Mouse (Mus musculus): ENCODE results near the gene Sf3b2. TPM values are rescaled to one million over a fixed set of nuclear protein-coding genes. Genes with fewer than 3 reads are reported as not detected.
"Not testable (repeated sequence)": the region's sequence is repeated elsewhere in the genome, so short reads cannot be mapped to it uniquely, and the experiment has no call there.

Gene Sf3b2
- polyA plus RNA-seq, 1 experiment from 2014 or later, result 326 TPM

- no peaks in the 10 kb centered on the region for H3K27me3 ChIP-seq (ENCODE audit: control insufficient read depth, insufficient read depth, low read depth, low read length)
- no peaks in the 10 kb centered on the region for H3K9me3 ChIP-seq (replicated peaks; ENCODE audit: control insufficient read depth, low read length, poor library complexity, severe bottlenecking)
- ATAC-seq, result no peak
- H3K4me2 ChIP-seq (ENCODE audit: low read length), result no peak overlapping the region
- H3K4me1 ChIP-seq (ENCODE audit: control insufficient read depth, insufficient read depth, low read length), result peaks cover 27% of the 10 kb centered on the region
- H3K4me3 ChIP-seq (ENCODE audit: low read depth, low read length), result no peak overlapping the region
- no peaks in the 10 kb centered on the region for H3K36me3 ChIP-seq (ENCODE audit: control insufficient read depth, insufficient read depth, low read length)
- H3K27ac ChIP-seq (ENCODE audit: low read length), result no peak overlapping the region
- H3K9ac ChIP-seq (ENCODE audit: low read depth, low read length), result no peak overlapping the region
These were observed 27.2 kb downstream of the Sf3b2 start for GRCm38 (mm10) chr19:5268017-5268416.

GRCm38 (mm10) chr19:5267015-5267414, 28.2 kb downstream of the Sf3b2 start:
- Histone ChIP-seq H3K9me3 (replicated peaks; ENCODE audit: control insufficient read depth, low read length, poor library complexity, severe bottlenecking) (no peaks in the 10 kb centered on the region), H3K27me3 (ENCODE audit: control insufficient read depth, insufficient read depth, low read depth, low read length) (no peaks in the 10 kb centered on the region), H3K27ac (ENCODE audit: low read length) (no peak overlapping the region), H3K4me2 (ENCODE audit: low read length) (no peak overlapping the region), H3K4me3 (ENCODE audit: low read depth, low read length) (no peak overlapping the region), H3K36me3 (ENCODE audit: control insufficient read depth, insufficient read depth, low read length) (no peaks in the 10 kb centered on the region), H3K9ac (ENCODE audit: low read depth, low read length) (no peak overlapping the region), H3K4me1 (ENCODE audit: control insufficient read depth, insufficient read depth, low read length) (peaks cover 27% of the 10 kb centered on the region)
- no peak for ATAC-seq
- WGBS, result 97% methylated on average over 5 of the region's 5 CpGs

DNA sequence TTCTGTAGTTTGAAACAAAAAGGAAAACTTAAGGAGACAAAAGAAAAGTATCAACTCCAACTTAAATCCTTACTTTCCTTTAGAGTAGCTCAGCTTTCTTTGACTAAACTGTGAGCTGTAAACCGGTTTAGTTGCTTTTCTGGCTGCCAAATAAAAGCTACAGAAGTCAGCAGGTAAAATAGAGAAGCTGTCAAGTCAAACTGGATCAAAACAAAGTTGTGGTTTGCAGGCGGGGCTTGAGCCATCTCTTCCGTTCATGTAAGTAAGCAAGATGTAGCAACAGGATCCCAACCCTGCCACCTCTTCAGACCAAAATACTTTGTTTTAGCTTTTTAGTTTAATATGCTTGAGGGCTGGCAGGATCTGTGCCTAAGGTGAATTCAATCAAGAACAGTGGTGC, 38.1 kb downstream of the Sf3b2 start:
- ATAC-seq, result no peak
- Histone ChIP-seq H3K27me3 (ENCODE audit: control insufficient read depth, insufficient read depth, low read depth, low read length) (no peaks in the 10 kb centered on the region), H3K4me1 (ENCODE audit: control insufficient read depth, insufficient read depth, low read length) (no peaks in the 10 kb centered on the region), H3K36me3 (ENCODE audit: control insufficient read depth, insufficient read depth, low read length) (no peaks in the 10 kb centered on the region), H3K4me2 (ENCODE audit: low read length) (no peak overlapping the region), H3K4me3 (ENCODE audit: low read depth, low read length) (no peak overlapping the region), H3K9me3 (replicated peaks; ENCODE audit: control insufficient read depth, low read length, poor library complexity, severe bottlenecking) (no peaks in the 10 kb centered on the region), H3K27ac (ENCODE audit: low read length) (no peak overlapping the region), H3K9ac (ENCODE audit: low read depth, low read length) (no peak overlapping the region)
- WGBS, result 61% methylated on average over 3 of the region's 3 CpGs

DNA sequence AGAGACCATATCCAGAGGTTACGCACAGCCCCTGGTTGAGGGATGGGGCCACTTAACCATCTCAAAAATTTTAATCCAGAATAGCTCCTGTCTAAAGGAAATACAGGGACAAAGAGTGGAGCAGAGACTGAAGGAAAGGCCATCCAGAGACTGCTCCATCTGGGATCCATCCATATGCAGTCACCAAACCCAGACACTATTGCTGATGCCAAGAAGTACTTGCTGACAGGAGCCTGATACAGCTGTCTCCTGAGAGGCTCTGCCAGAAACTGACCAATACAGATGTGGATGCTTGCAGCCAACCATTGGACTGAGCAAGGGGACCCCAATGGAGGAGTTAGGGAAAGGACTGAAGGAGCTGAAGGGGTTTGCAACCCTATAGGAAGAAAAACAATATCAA, 58.3 kb downstream of the Sf3b2 start:
- not testable (repeated sequence) for H3K27ac ChIP-seq (ENCODE audit: low read length); H3K9ac ChIP-seq (ENCODE audit: low read depth, low read length); H3K4me3 ChIP-seq (ENCODE audit: low read depth, low read length); H3K4me2 ChIP-seq (ENCODE audit: low read length); H3K27me3 ChIP-seq (ENCODE audit: control insufficient read depth, insufficient read depth, low read depth, low read length); H3K36me3 ChIP-seq (ENCODE audit: control insufficient read depth, insufficient read depth, low read length); H3K4me1 ChIP-seq (ENCODE audit: control insufficient read depth, insufficient read depth, low read length); H3K9me3 ChIP-seq (replicated peaks; ENCODE audit: control insufficient read depth, low read length, poor library complexity, severe bottlenecking); ATAC-seq
- 100% methylated on average over 1 of the region's 1 CpGs for WGBS

DNA sequence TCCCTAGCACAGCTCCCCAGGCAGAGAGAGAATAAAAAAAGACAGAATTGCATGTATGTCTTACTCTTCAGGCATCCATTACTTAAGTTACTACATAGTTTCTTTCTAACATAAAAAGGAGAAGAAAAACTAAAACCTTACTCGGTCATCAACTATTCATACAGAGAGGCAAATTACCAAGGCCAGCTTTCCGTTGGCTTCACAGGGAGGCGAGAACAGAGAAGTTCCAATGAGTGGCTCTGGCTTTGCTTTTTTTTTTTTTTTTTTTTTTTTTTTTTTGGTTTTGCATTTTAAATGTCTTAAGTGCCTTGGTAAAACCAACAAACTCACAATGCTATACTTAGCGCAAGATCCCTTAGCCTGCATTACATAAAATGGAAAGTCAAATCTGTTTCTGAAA, 62.6 kb downstream of the Sf3b2 start:
- Histone ChIP-seq H3K27me3 (ENCODE audit: control insufficient read depth, insufficient read depth, low read depth, low read length) (no peaks in the 10 kb centered on the region), H3K4me3 (ENCODE audit: low read depth, low read length) (no peak overlapping the region), H3K36me3 (ENCODE audit: control insufficient read depth, insufficient read depth, low read length) (no peaks in the 10 kb centered on the region), H3K27ac (ENCODE audit: low read length) (no peak overlapping the region), H3K4me2 (ENCODE audit: low read length) (no peak overlapping the region), H3K4me1 (ENCODE audit: control insufficient read depth, insufficient read depth, low read length) (no peaks in the 10 kb centered on the region), H3K9me3 (replicated peaks; ENCODE audit: control insufficient read depth, low read length, poor library complexity, severe bottlenecking) (no peaks in the 10 kb centered on the region), H3K9ac (ENCODE audit: low read depth, low read length) (no peak overlapping the region)
- no peak for ATAC-seq
- 83% methylated on average over 4 of the region's 4 CpGs for WGBS

DNA sequence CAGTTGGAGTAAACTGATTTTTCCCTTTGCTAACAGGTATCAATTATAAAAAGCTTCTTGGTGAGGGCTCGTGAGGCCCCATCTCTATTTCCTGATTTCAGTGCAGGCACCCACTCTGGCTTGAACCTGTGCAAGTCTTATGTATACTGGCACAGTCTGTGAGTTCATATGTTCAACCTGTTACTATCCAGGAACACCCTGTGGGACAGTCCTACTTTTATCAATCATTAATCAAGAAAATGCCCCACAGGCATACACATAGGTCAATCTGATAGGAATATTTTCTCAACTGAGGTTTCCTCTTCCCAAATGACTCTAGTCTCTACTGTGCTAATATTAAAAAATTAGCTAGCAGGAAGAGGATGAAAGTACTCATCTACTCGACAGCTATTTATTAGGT, 65.1 kb downstream of the Sf3b2 start:
- Histone ChIP-seq H3K4me1 (ENCODE audit: control insufficient read depth, insufficient read depth, low read length) (no peaks in the 10 kb centered on the region), H3K9ac (ENCODE audit: low read depth, low read length) (no peak overlapping the region), H3K4me3 (ENCODE audit: low read depth, low read length) (no peak overlapping the region), H3K27me3 (ENCODE audit: control insufficient read depth, insufficient read depth, low read depth, low read length) (no peaks in the 10 kb centered on the region), H3K9me3 (replicated peaks; ENCODE audit: control insufficient read depth, low read length, poor library complexity, severe bottlenecking) (no peaks in the 10 kb centered on the region), H3K27ac (ENCODE audit: low read length) (no peak overlapping the region), H3K36me3 (ENCODE audit: control insufficient read depth, insufficient read depth, low read length) (no peaks in the 10 kb centered on the region), H3K4me2 (ENCODE audit: low read length) (no peak overlapping the region)
- 89% methylated on average over 2 of the region's 2 CpGs for WGBS
- no peak for ATAC-seq

GRCm38 (mm10) chr19:5224624-5225023, 70.6 kb downstream of the Sf3b2 start:
- H3K4me3 ChIP-seq (ENCODE audit: low read depth, low read length), result no peak overlapping the region
- no peak for ATAC-seq
- no peak overlapping the region for H3K4me2 ChIP-seq (ENCODE audit: low read length)
- no peaks in the 10 kb centered on the region for H3K9me3 ChIP-seq (replicated peaks; ENCODE audit: control insufficient read depth, low read length, poor library complexity, severe bottlenecking)
- H3K4me1 ChIP-seq (ENCODE audit: control insufficient read depth, insufficient read depth, low read length), result no peaks in the 10 kb centered on the region
- H3K27me3 ChIP-seq (ENCODE audit: control insufficient read depth, insufficient read depth, low read depth, low read length), result no peaks in the 10 kb centered on the region
- 44% methylated on average over 2 of the region's 2 CpGs for WGBS
- H3K9ac ChIP-seq (ENCODE audit: low read depth, low read length), result no peak overlapping the region
- no peak overlapping the region for H3K27ac ChIP-seq (ENCODE audit: low read length)
- no peaks in the 10 kb centered on the region for H3K36me3 ChIP-seq (ENCODE audit: control insufficient read depth, insufficient read depth, low read length)

- Histone ChIP-seq H3K4me3 (ENCODE audit: low read depth, low read length) (no peak overlapping the region), H3K27me3 (ENCODE audit: control insufficient read depth, insufficient read depth, low read depth, low read length) (no peaks in the 10 kb centered on the region), H3K9ac (ENCODE audit: low read depth, low read length) (no peak overlapping the region), H3K36me3 (ENCODE audit: control insufficient read depth, insufficient read depth, low read length) (no peaks in the 10 kb centered on the region), H3K4me2 (ENCODE audit: low read length) (no peak overlapping the region), H3K9me3 (replicated peaks; ENCODE audit: control insufficient read depth, low read length, poor library complexity, severe bottlenecking) (no peaks in the 10 kb centered on the region), H3K4me1 (ENCODE audit: control insufficient read depth, insufficient read depth, low read length) (no peaks in the 10 kb centered on the region), H3K27ac (ENCODE audit: low read length) (no peak overlapping the region)
- 90% methylated on average over 4 of the region's 4 CpGs for WGBS
- ATAC-seq, result no peak
These were observed 71.2 kb downstream of the Sf3b2 start for GRCm38 (mm10) chr19:5224077-5224476.

All from midbrain, embryonic 16.5 days (tissue).